Mouse (Mus musculus) adrenal gland, postnatal 4 days (tissue): Measurements from ENCODE around the gene Csdc2. TPM values are rescaled to one million over a fixed set of nuclear protein-coding genes. Genes with fewer than 3 reads are reported as not detected.

Source experiments
- DNase-seq, 2 experiments: peaks; one replicate each; pipeline ENCODE4 v3.0.0; 2021 to 2022; ENCODE audit warnings: low spot score in 2 of 2, mixed read lengths in 2 of 2
- total RNA-seq, 2 experiments: library from RNA; stranded (reverse); gene quantifications; 2 replicates each; pipeline ENCODE4 v1.2.3; 2021

Csdc2 gene
- total RNA-seq, 2 experiments from 2014 or later = 52.8 to 55.7 TPM

GRCm38 (mm10) chr15:81921255-81921654 is 15.3 kb upstream of the Csdc2 start:
- no peak for DNase-seq

- DNase-seq = no peak
Observed at GRCm38 (mm10) chr15:81924933-81925332, 11.6 kb upstream of the Csdc2 start.

GRCm38 (mm10) chr15:81925760-81926445 is 10.7 kb upstream of the Csdc2 start, which contains the start of gene Polr3h:
Gene Polr3h, minus strand, starts transcription at chr15:81926240.
- peak; percentile 74 to 89 for DNase-seq

GRCm38 (mm10) chr15:81926446-81926822 is 10.1 kb upstream of the Csdc2 start:
- DNase-seq = no peak

- DNase-seq = no peak
Observed at GRCm38 (mm10) chr15:81927741-81928140, 8.8 kb upstream of the Csdc2 start.

GRCm38 (mm10) chr15:81928277-81928676 is 8.3 kb upstream of the Csdc2 start:
- no peak for DNase-seq

GRCm38 (mm10) chr15:81932951-81933470 is 3.5 kb upstream of the Csdc2 start:
- no peak for DNase-seq

GRCm38 (mm10) chr15:81933986-81934385 is 2.6 kb upstream of the Csdc2 start:
- DNase-seq = no peak

GRCm38 (mm10) chr15:81935869-81936637 is 506 bp upstream of the Csdc2 start:
- no peak for DNase-seq

- no peak for DNase-seq
Observed at GRCm38 (mm10) chr15:81937098-81937972, 776 bp downstream of the Csdc2 start.

GRCm38 (mm10) chr15:81938246-81938645 is 1.7 kb downstream of the Csdc2 start:
- no peak for DNase-seq

GRCm38 (mm10) chr15:81939157-81939715 is 2.7 kb downstream of the Csdc2 start:
- no peak for DNase-seq

GRCm38 (mm10) chr15:81939774-81940173 is 3.2 kb downstream of the Csdc2 start:
- no peak for DNase-seq

- no peak for DNase-seq
Observed at GRCm38 (mm10) chr15:81940219-81940618, 3.7 kb downstream of the Csdc2 start.

- no peak for DNase-seq
Observed at GRCm38 (mm10) chr15:81941010-81941409, 4.5 kb downstream of the Csdc2 start.

- DNase-seq = no peak
Observed at GRCm38 (mm10) chr15:81943176-81943749, 6.7 kb downstream of the Csdc2 start.

GRCm38 (mm10) chr15:81949076-81949475 is 12.5 kb downstream of the Csdc2 start:
- DNase-seq = no peak

GRCm38 (mm10) chr15:81949476-81950131 is 13.0 kb downstream of the Csdc2 start:
- DNase-seq = no peak

- DNase-seq = no peak
Observed at GRCm38 (mm10) chr15:81950716-81951115, 14.2 kb downstream of the Csdc2 start.

GRCm38 (mm10) chr15:81951159-81951558 is 14.6 kb downstream of the Csdc2 start:
- no peak for DNase-seq
